Mouse (Mus musculus) heart, embryonic 10.5 days (tissue): Measurements from ENCODE around the gene Klk7. TPM values are rescaled to one million over a fixed set of nuclear protein-coding genes. Genes with fewer than 3 reads are reported as not detected.

ENCODE experiments used
- DNase-seq: peaks from one replicate; pipeline ENCODE4 v3.0.0-alpha.2; 2017; ENCODE audit warnings: low spot score
- H3K27ac ChIP-seq: fragments of 300-500 bp; sonication (generic); 2 replicates; pipeline ENCODE4 v1.5.1; 2016; ENCODE audit warnings: mild to moderate bottlenecking
- H3K27me3 ChIP-seq: fragments of 300-500 bp; sonication (generic); 2 replicates; pipeline ENCODE4 v1.6.1; 2016; ENCODE audit warnings: mild to moderate bottlenecking; ENCODE audit not compliant: poor library complexity, insufficient read depth, severe bottlenecking
- H3K36me3 ChIP-seq: fragments of 300-500 bp; sonication (generic); 2 replicates; pipeline ENCODE4 v1.6.1; 2016; ENCODE audit warnings: mild to moderate bottlenecking, moderate library complexity
- H3K4me1 ChIP-seq: fragments of 300-500 bp; sonication (generic); 2 replicates; pipeline ENCODE4 v1.6.1; 2016; ENCODE audit warnings: mild to moderate bottlenecking
- H3K4me3 ChIP-seq: fragments of 300-500 bp; sonication (generic); 2 replicates; pipeline ENCODE4 v1.5.1; 2016; ENCODE audit warnings: mild to moderate bottlenecking, moderate library complexity
- H3K9me3 ChIP-seq: fragments of 300-500 bp; sonication (generic); 2 replicates; pipeline ENCODE4 v1.6.1; 2016; ENCODE audit warnings: mild to moderate bottlenecking, moderate library complexity
- WGBS: fragments of 180-500 bp; shearing (Covaris S2); methylation state at CpG from one replicate; pipeline ENCODE4 v1.1.7; 2016; 5-methylcytosine and 5-hydroxymethylcytosine counted together
- polyA plus RNA-seq: library from polyadenylated mRNA; unstranded; fragments of >200 nt; fragmentation: Nextera tagmentation; extraction: Ambion mirVana; gene quantifications from 2 replicates; pipeline ENCODE4 v1.2.1, GENCODE M21; 2016

Gene Klk7
- polyA plus RNA-seq, 1 experiment from 2014 or later, result not detected

DNA sequence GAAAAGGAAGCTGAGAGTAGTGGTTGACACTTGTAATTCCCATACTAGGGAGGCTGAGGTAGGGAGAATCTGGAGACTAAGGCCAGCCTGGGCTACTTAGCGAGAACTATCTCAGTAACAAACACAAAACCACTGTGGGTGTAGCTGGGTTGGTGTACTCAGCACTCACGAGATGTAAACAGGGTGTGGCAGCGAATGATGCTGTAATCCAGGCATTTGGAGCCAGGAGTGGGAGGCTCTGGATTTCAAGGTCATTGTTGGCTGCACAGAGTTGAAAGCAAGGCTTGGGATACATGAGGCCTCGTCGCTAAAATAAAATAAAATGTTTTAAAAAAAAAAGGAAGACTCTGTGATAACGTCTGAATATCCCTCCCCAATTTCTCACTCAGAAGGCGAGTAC, 45.2 kb downstream of the Klk7 start:
- 70% methylated on average over 7 of the region's 7 CpGs for WGBS
- peak; percentile 17 for DNase-seq
- no peaks in the 10 kb centered on the region for H3K4me1 ChIP-seq
- no peak overlapping the region for H3K4me3 ChIP-seq
- H3K36me3 ChIP-seq, result no peaks in the 10 kb centered on the region
- H3K27ac ChIP-seq, result no peak overlapping the region
- H3K9me3 ChIP-seq, result peaks cover 3% of the 10 kb centered on the region; the same call in 1 of the 2 replicates
- no peaks in the 10 kb centered on the region for H3K27me3 ChIP-seq

DNA sequence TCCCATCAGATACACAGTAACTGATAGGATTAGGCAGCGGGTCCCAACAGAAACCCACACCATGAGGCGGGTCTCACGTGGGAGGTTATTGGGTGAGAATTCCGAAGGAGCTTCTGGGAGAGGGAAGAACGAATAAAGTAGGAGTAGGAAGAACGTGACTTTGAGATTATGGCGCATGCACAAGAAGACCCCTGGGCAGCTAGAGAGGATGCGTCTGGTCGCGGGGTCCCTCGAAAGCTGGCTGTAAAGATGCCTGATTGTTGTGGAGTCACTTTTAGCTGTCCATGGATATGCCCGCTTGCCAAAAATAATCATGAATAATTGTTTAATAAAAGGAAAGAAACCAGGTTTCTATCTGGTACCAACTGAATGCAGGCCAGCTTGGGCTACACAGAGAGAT, 46.4 kb downstream of the Klk7 start:
- Histone ChIP-seq H3K9me3 (no peaks in the 10 kb centered on the region), H3K36me3 (no peaks in the 10 kb centered on the region), H3K27me3 (no peaks in the 10 kb centered on the region), H3K27ac (no peak overlapping the region), H3K4me3 (no peak overlapping the region), H3K4me1 (no peaks in the 10 kb centered on the region)
- WGBS, result 86% methylated on average over 12 of the region's 12 CpGs
- peak; percentile 59 for DNase-seq

DNA sequence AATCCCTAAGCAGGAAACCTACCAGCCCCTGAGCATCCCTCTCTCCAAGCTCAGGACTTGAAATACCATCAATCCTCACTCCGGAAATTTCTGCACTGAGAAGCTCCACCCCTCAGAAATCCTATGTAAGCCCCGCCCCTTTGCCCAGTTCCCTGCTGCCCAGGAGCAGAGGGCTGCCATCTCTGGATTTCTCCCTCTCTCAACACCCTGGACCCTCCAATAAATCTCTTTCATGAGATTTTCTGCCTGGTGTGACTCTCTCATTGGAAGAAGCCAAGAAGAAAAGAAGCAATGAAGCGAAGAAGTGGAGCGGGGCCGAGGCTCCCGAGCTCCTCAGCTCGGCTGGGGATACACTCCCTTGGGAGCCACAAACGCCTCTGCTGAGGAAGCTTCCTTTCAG, 49.3 kb downstream of the Klk7 start:
- H3K4me1 ChIP-seq, result no peaks in the 10 kb centered on the region
- WGBS, result 82% methylated on average over 8 of the region's 8 CpGs
- H3K4me3 ChIP-seq, result no peak overlapping the region
- H3K27me3 ChIP-seq, result no peaks in the 10 kb centered on the region
- H3K9me3 ChIP-seq, result no peaks in the 10 kb centered on the region
- peak; percentile 54 for DNase-seq
- H3K36me3 ChIP-seq, result no peaks in the 10 kb centered on the region
- H3K27ac ChIP-seq, result no peak overlapping the region

Other genes starting within 250 kb of the Klk7 start
- gene Zfp658, start 249.0 kb upstream of the Klk7 start, polyA plus RNA-seq, result 1.4 and 2.1 TPM in 2 replicates
- 9.7 and 10.0 TPM in 2 replicates for gene Zfp719, start 231.7 kb upstream of the Klk7 start, polyA plus RNA-seq
- 0.06 and 0.21 TPM in 2 replicates for gene Zfp819, start 204.1 kb upstream of the Klk7 start, polyA plus RNA-seq
- not detected in 2 replicates for gene Ceacam18, start 176.6 kb upstream of the Klk7 start, polyA plus RNA-seq
- 0.70 TPM in 1 of 2 replicates, not detected in the other for gene Siglece, start 151.1 kb upstream of the Klk7 start, polyA plus RNA-seq
- 9.0 and 12.0 TPM in 2 replicates for gene Ctu1, start 139.3 kb upstream of the Klk7 start, polyA plus RNA-seq
- gene Klk14, start 120.9 kb upstream of the Klk7 start, polyA plus RNA-seq, result not detected in 2 replicates
- 0.67 and 0.78 TPM in 2 replicates for gene Klk13, start 98.7 kb upstream of the Klk7 start, polyA plus RNA-seq
- not detected in 2 replicates for gene Klk12, start 42.4 kb upstream of the Klk7 start, polyA plus RNA-seq
- gene Klk11, start 36.7 kb upstream of the Klk7 start, polyA plus RNA-seq, result not detected in 2 replicates
- gene Klk10, start 30.3 kb upstream of the Klk7 start, polyA plus RNA-seq, result 0.20 and 0.28 TPM in 2 replicates
- gene Klk9, start 19.4 kb upstream of the Klk7 start, polyA plus RNA-seq, result not detected in 2 replicates
- gene Klk8, start 13.7 kb upstream of the Klk7 start, polyA plus RNA-seq, result 25.2 and 28.5 TPM in 2 replicates
- not detected in 2 replicates for gene Klk6, start 13.2 kb downstream of the Klk7 start, polyA plus RNA-seq
- 0.14 TPM in 1 of 2 replicates, not detected in the other for gene Klk5, start 30.7 kb downstream of the Klk7 start, polyA plus RNA-seq
- 0.10 TPM in 1 of 2 replicates, not detected in the other for gene Klk4, start 69.9 kb downstream of the Klk7 start, polyA plus RNA-seq
- not detected in 2 replicates for gene Klk15, start 122.4 kb downstream of the Klk7 start, polyA plus RNA-seq
- gene Klk1b8, start 139.4 kb downstream of the Klk7 start, polyA plus RNA-seq, result not detected in 2 replicates
- gene Klk1b1, start 155.5 kb downstream of the Klk7 start, polyA plus RNA-seq, result not detected in 2 replicates
- gene Klk1b9, start 164.8 kb downstream of the Klk7 start, polyA plus RNA-seq, result not detected in 2 replicates
- gene Klk1b11, start 184.6 kb downstream of the Klk7 start, polyA plus RNA-seq, result not detected in 2 replicates
- not detected in 2 replicates for gene Klk1b26, start 200.9 kb downstream of the Klk7 start, polyA plus RNA-seq
- gene Klk1b27, start 241.0 kb downstream of the Klk7 start, polyA plus RNA-seq, result not detected in 2 replicates